Mouse (Mus musculus) thymus, adult 18-20 months (tissue): ENCODE results near the gene Cox11.

Experiments
- DNase-seq, 2 experiments: peaks; one replicate each; pipeline ENCODE4 v3.0.0; 2022; ENCODE audit warnings: mixed read lengths in 2 of 2

Cox11 gene

GRCm38 (mm10) chr11:90665161-90665560 is 27.2 kb downstream of the Cox11 start:
- no peak for DNase-seq

- no peak for DNase-seq
Measured at GRCm38 (mm10) chr11:90666144-90666757, 28.3 kb downstream of the Cox11 start.

- DNase-seq: no peak
Measured at GRCm38 (mm10) chr11:90666916-90667315, 28.9 kb downstream of the Cox11 start.

- no peak for DNase-seq
Measured at GRCm38 (mm10) chr11:90667325-90667724, 29.4 kb downstream of the Cox11 start.

GRCm38 (mm10) chr11:90675479-90676110 is 37.6 kb downstream of the Cox11 start:
- no peak for DNase-seq

- no peak for DNase-seq
Measured at GRCm38 (mm10) chr11:90677027-90677426, 39.1 kb downstream of the Cox11 start.

GRCm38 (mm10) chr11:90677771-90678288 is 39.9 kb downstream of the Cox11 start:
- DNase-seq: no peak

GRCm38 (mm10) chr11:90678582-90678981 is 40.6 kb downstream of the Cox11 start:
- DNase-seq: no peak

GRCm38 (mm10) chr11:90681171-90681570 is 43.2 kb downstream of the Cox11 start:
- DNase-seq: no peak

GRCm38 (mm10) chr11:90684765-90685164 is 46.8 kb downstream of the Cox11 start:
- DNase-seq: no peak

GRCm38 (mm10) chr11:90685196-90685595 is 47.2 kb downstream of the Cox11 start:
- no peak for DNase-seq

GRCm38 (mm10) chr11:90686287-90687025 is 48.5 kb downstream of the Cox11 start:
- DNase-seq: no peak

- no peak for DNase-seq
Measured at GRCm38 (mm10) chr11:90687040-90687439, 49.1 kb downstream of the Cox11 start.

- DNase-seq: peak; percentile 4 to 5
Measured at GRCm38 (mm10) chr11:90687460-90688416, 49.8 kb downstream of the Cox11 start, which contains the start of gene Tom1l1. Gene Tom1l1 (minus strand): TSS chr11:90688366.

GRCm38 (mm10) chr11:90690361-90690760 is 52.4 kb downstream of the Cox11 start:
- DNase-seq: no peak

- no peak for DNase-seq
Measured at GRCm38 (mm10) chr11:90694206-90694605, 56.2 kb downstream of the Cox11 start.
